Mouse (Mus musculus): ENCODE results near the gene Pank2. TPM values are rescaled to one million over a fixed set of nuclear protein-coding genes. Genes with fewer than 3 reads are reported as not detected.

Pank2 gene
- total RNA-seq (2021) (10 to 100 TPM; 20.7 to 25.4 TPM), polyA plus RNA-seq (2012; rRNA removed) (8.5 and 19.3 TPM in 2 replicates)
- long read RNA-seq, full-length matches to known transcripts = 5 of 24 reads
- long read RNA-seq, partial matches to known transcripts = 4 of 24 reads
- long read RNA-seq, other reads (novel, unspliced or antisense) = 15 of 24 reads

- intact Hi-C loops (cut with DNase I) = loop anchor here (5.0 kb wide), 1 partner anchor 140 kb away; no protein-coding TSS in a partner anchor
- under 1% methylated on average over 49 of the region's 49 CpGs for WGBS
- H3K4me1 ChIP-seq (ENCODE audit: control insufficient read depth, insufficient read depth, low read length) = peaks cover 5% of the 10 kb centered on the region
- H3K27me3 ChIP-seq (ENCODE audit: control insufficient read depth, insufficient read depth, low read length) = no peaks in the 10 kb centered on the region
- peak; percentile 98 to 99 for DNase-seq
- H3K27ac ChIP-seq = peak within 1 kb of the TSS; percentile 96
- peak within 1 kb of the TSS; percentile 74 for H3K4me3 ChIP-seq
- peak within 1 kb of the TSS; percentile 89 for H3K9ac ChIP-seq (ENCODE audit: low read depth, low read length)
- peaks cover 4% of the 10 kb centered on the region for H3K36me3 ChIP-seq (ENCODE audit: control insufficient read depth, insufficient read depth, low read length)
- TF ChIP-seq EP300 (IDR thresholded peaks at IDR 0.05; ENCODE audit: insufficient read depth, low read depth, low read length) (no peak), POLR2A (IDR thresholded peaks at IDR 0.05; ENCODE audit: insufficient read depth, low read depth, low read length) (peak; percentile 94), CTCF (IDR thresholded peaks at IDR 0.05) (peak; percentile 16; the same call in 1 of the 2 replicates)
- peaks cover 3% of the 10 kb centered on the region for H3K79me2 ChIP-seq (replicated peaks; ENCODE audit: control insufficient read depth, insufficient read depth, low read length)
These were observed at the start of gene Pank2 for GRCm38 (mm10) chr2:131262213-131262672. Gene Pank2 (plus strand): TSS chr2:131262495.

- Histone ChIP-seq H3K4me3 (no peak overlapping the region), H3K4me1 (ENCODE audit: control insufficient read depth, insufficient read depth, low read length) (peaks cover 28% of the 10 kb centered on the region), H3K79me2 (replicated peaks; ENCODE audit: control insufficient read depth, insufficient read depth, low read length) (no peaks in the 10 kb centered on the region), H3K36me3 (ENCODE audit: control insufficient read depth, insufficient read depth, low read length) (peaks cover 12% of the 10 kb centered on the region), H3K27ac (peak overlapping the region; percentile 71), H3K27me3 (ENCODE audit: control insufficient read depth, insufficient read depth, low read length) (no peaks in the 10 kb centered on the region), H3K9ac (ENCODE audit: low read depth, low read length) (no peak overlapping the region; the same call in 1 of the 2 replicates)
- intact Hi-C loops (cut with DNase I) = no loop called here
- 23% methylated on average over 7 of the region's 7 CpGs for WGBS
- DNase-seq = peak in 1 of 2 experiments; percentile 46
- TF ChIP-seq POLR2A (IDR thresholded peaks at IDR 0.05; ENCODE audit: insufficient read depth, low read depth, low read length) (0 out of 2 replicates have a peak, but pooled peaks have one; percentile 38), CTCF (IDR thresholded peaks at IDR 0.05) (no peak), EP300 (IDR thresholded peaks at IDR 0.05; ENCODE audit: insufficient read depth, low read depth, low read length) (no peak)
These were observed 48.5 kb upstream of the Pank2 start for GRCm38 (mm10) chr2:131213773-131214172.

GRCm38 (mm10) chr2:131215941-131216858 lies 46.1 kb upstream of the Pank2 start:
- Histone ChIP-seq H3K27me3 (ENCODE audit: control insufficient read depth, insufficient read depth, low read length) (no peaks in the 10 kb centered on the region), H3K79me2 (replicated peaks; ENCODE audit: control insufficient read depth, insufficient read depth, low read length) (no peaks in the 10 kb centered on the region), H3K27ac (peak overlapping the region; percentile 83), H3K36me3 (ENCODE audit: control insufficient read depth, insufficient read depth, low read length) (peaks cover 12% of the 10 kb centered on the region), H3K4me1 (ENCODE audit: control insufficient read depth, insufficient read depth, low read length) (peaks cover 20% of the 10 kb centered on the region), H3K9ac (ENCODE audit: low read depth, low read length) (no peak overlapping the region), H3K4me3 (no peak overlapping the region)
- TF ChIP-seq CTCF (IDR thresholded peaks at IDR 0.05) (no peak), POLR2A (IDR thresholded peaks at IDR 0.05; ENCODE audit: insufficient read depth, low read depth, low read length) (peak; percentile 51; the same call in 1 of the 2 replicates), EP300 (IDR thresholded peaks at IDR 0.05; ENCODE audit: insufficient read depth, low read depth, low read length) (peak; percentile 89)
- intact Hi-C loops (cut with DNase I) = no loop called here
- 22% methylated on average over 7 of the region's 7 CpGs for WGBS
- DNase-seq = peak in 1 of 2 experiments; percentile 67

- Histone ChIP-seq H3K27ac (no peak overlapping the region), H3K9ac (ENCODE audit: low read depth, low read length) (no peak overlapping the region), H3K4me1 (ENCODE audit: control insufficient read depth, insufficient read depth, low read length) (peaks cover 9% of the 10 kb centered on the region), H3K79me2 (replicated peaks; ENCODE audit: control insufficient read depth, insufficient read depth, low read length) (no peaks in the 10 kb centered on the region), H3K27me3 (ENCODE audit: control insufficient read depth, insufficient read depth, low read length) (no peaks in the 10 kb centered on the region), H3K4me3 (no peak overlapping the region), H3K36me3 (ENCODE audit: control insufficient read depth, insufficient read depth, low read length) (peaks cover 5% of the 10 kb centered on the region)
- intact Hi-C loops (cut with DNase I) = no loop called here
- TF ChIP-seq POLR2A (IDR thresholded peaks at IDR 0.05; ENCODE audit: insufficient read depth, low read depth, low read length) = no peak
- TF ChIP-seq EP300 (IDR thresholded peaks at IDR 0.05; ENCODE audit: insufficient read depth, low read depth, low read length) = no peak
- no peak for TF ChIP-seq CTCF (IDR thresholded peaks at IDR 0.05)
- 58% methylated on average over 4 of the region's 4 CpGs for WGBS
- DNase-seq = no peak
These were observed 42.3 kb upstream of the Pank2 start for GRCm38 (mm10) chr2:131220030-131220429.

GRCm38 (mm10) chr2:131221853-131222515 lies 40.3 kb upstream of the Pank2 start:
- no peaks in the 10 kb centered on the region for H3K79me2 ChIP-seq (replicated peaks; ENCODE audit: control insufficient read depth, insufficient read depth, low read length)
- no peak for DNase-seq
- H3K4me1 ChIP-seq (ENCODE audit: control insufficient read depth, insufficient read depth, low read length) = peaks cover 1% of the 10 kb centered on the region
- intact Hi-C loops (cut with DNase I) = no loop called here
- no peak overlapping the region for H3K27ac ChIP-seq
- no peaks in the 10 kb centered on the region for H3K27me3 ChIP-seq (ENCODE audit: control insufficient read depth, insufficient read depth, low read length)
- no peak for TF ChIP-seq CTCF (IDR thresholded peaks at IDR 0.05)
- no peak for TF ChIP-seq EP300 (IDR thresholded peaks at IDR 0.05; ENCODE audit: insufficient read depth, low read depth, low read length)
- no peak for TF ChIP-seq POLR2A (IDR thresholded peaks at IDR 0.05; ENCODE audit: insufficient read depth, low read depth, low read length)
- WGBS = 45% methylated on average over 3 of the region's 3 CpGs
- H3K36me3 ChIP-seq (ENCODE audit: control insufficient read depth, insufficient read depth, low read length) = no peaks in the 10 kb centered on the region
- H3K4me3 ChIP-seq = no peak overlapping the region
- no peak overlapping the region for H3K9ac ChIP-seq (ENCODE audit: low read depth, low read length)

Measured in heart, adult 2 months (tissue).